Mouse (Mus musculus) embryonic facial prominence, embryonic 12.5 days (tissue): ENCODE data around the gene Gpr157. TPM values are rescaled to one million over a fixed set of nuclear protein-coding genes. Genes with fewer than 3 reads are reported as not detected.

ENCODE experiments used
- ATAC-seq: fragments of 200-750 bp; cut with Nextera tagmentation; 2 replicates; pipeline ENCODE4 v1.8.0; 2017; ENCODE audit not compliant: insufficient number of reproducible peaks, insufficient read depth, low FRiP score, low TSS enrichment
- H3K27ac ChIP-seq: fragments of 300-500 bp; sonication (generic); 2 replicates; pipeline ENCODE4 v1.5.1; 2016; ENCODE audit warnings: mild to moderate bottlenecking
- H3K27me3 ChIP-seq: fragments of 300-500 bp; sonication (generic); 2 replicates; pipeline ENCODE4 v1.6.1; 2016; ENCODE audit warnings: mild to moderate bottlenecking, moderate library complexity
- H3K36me3 ChIP-seq: fragments of 300-500 bp; sonication (generic); 2 replicates; pipeline ENCODE4 v1.6.1; 2016; ENCODE audit warnings: mild to moderate bottlenecking
- H3K4me1 ChIP-seq: fragments of 300-500 bp; sonication (generic); 2 replicates; pipeline ENCODE4 v1.6.1; 2016
- H3K4me2 ChIP-seq: fragments of 300-500 bp; sonication (generic); replicated peaks from 2 replicates; pipeline ENCODE4 v1.6.1; 2016; ENCODE audit warnings: mild to moderate bottlenecking, moderate library complexity
- H3K4me3 ChIP-seq: fragments of 300-500 bp; sonication (generic); 2 replicates; pipeline ENCODE4 v1.5.1; 2016; ENCODE audit warnings: mild to moderate bottlenecking
- H3K9ac ChIP-seq: fragments of 300-500 bp; sonication (generic); 2 replicates; pipeline ENCODE4 v1.6.1; 2016; ENCODE audit warnings: mild to moderate bottlenecking, moderate library complexity
- H3K9me3 ChIP-seq: fragments of 300-500 bp; sonication (generic); 2 replicates; pipeline ENCODE4 v1.6.1; 2016; ENCODE audit warnings: mild to moderate bottlenecking, moderate library complexity
- WGBS: fragments of 180-500 bp; shearing (Covaris S2); methylation state at CpG from one replicate; pipeline ENCODE4 v1.1.7; 2016; 5-methylcytosine and 5-hydroxymethylcytosine counted together
- polyA plus RNA-seq: library from polyadenylated mRNA; unstranded; fragments of >200 nt; fragmentation: Nextera tagmentation; extraction: Ambion mirVana; gene quantifications from 2 replicates; pipeline ENCODE4 v1.2.1, GENCODE M21; 2016

Gene Gpr157
- polyA plus RNA-seq, 1 experiment from 2014 or later: 1.1 TPM

- Histone ChIP-seq H3K9me3 (no peaks in the 10 kb centered on the region), H3K36me3 (no peaks in the 10 kb centered on the region), H3K9ac (no peak overlapping the region), H3K4me1 (peaks cover 10% of the 10 kb centered on the region; the same call in 1 of the 2 replicates), H3K4me2 (no peak overlapping the region), H3K27ac (no peak overlapping the region), H3K27me3 (no peaks in the 10 kb centered on the region), H3K4me3 (no peak overlapping the region)
- no peak for ATAC-seq
- WGBS: 21% methylated on average over 8 of the region's 8 CpGs
These were observed 14.1 kb upstream of the Gpr157 start for GRCm38 (mm10) chr4:150073102-150073473.

GRCm38 (mm10) chr4:150075350-150075749 lies 11.8 kb upstream of the Gpr157 start:
- Histone ChIP-seq H3K4me2 (no peak overlapping the region), H3K27ac (no peak overlapping the region), H3K4me1 (peaks cover 6% of the 10 kb centered on the region; the same call in 1 of the 2 replicates), H3K9me3 (no peaks in the 10 kb centered on the region), H3K27me3 (0 out of 2 replicates have a peak, but pooled peaks cover 3% of the 10 kb centered on the region), H3K9ac (no peak overlapping the region), H3K36me3 (no peaks in the 10 kb centered on the region), H3K4me3 (no peak overlapping the region)
- no peak for ATAC-seq
- WGBS: 83% methylated on average over 7 of the region's 7 CpGs

GRCm38 (mm10) chr4:150076147-150076546 lies 11.0 kb upstream of the Gpr157 start:
- Histone ChIP-seq H3K4me3 (no peak overlapping the region), H3K36me3 (no peaks in the 10 kb centered on the region), H3K4me2 (no peak overlapping the region), H3K4me1 (peaks cover 6% of the 10 kb centered on the region; the same call in 1 of the 2 replicates), H3K27me3 (0 out of 2 replicates have a peak, but pooled peaks cover 3% of the 10 kb centered on the region), H3K9me3 (no peaks in the 10 kb centered on the region), H3K27ac (no peak overlapping the region), H3K9ac (no peak overlapping the region)
- WGBS: 38% methylated on average over 18 of the region's 18 CpGs
- ATAC-seq: no peak

GRCm38 (mm10) chr4:150078646-150079045 lies 8.5 kb upstream of the Gpr157 start:
- ATAC-seq: no peak
- H3K9me3 ChIP-seq: no peaks in the 10 kb centered on the region
- H3K4me2 ChIP-seq: no peak overlapping the region
- H3K27ac ChIP-seq: no peak overlapping the region
- H3K36me3 ChIP-seq: no peaks in the 10 kb centered on the region
- H3K27me3 ChIP-seq: 0 out of 2 replicates have a peak, but pooled peaks cover 3% of the 10 kb centered on the region
- no peak overlapping the region for H3K4me3 ChIP-seq
- no peak overlapping the region for H3K9ac ChIP-seq
- 70% methylated on average over 2 of the region's 2 CpGs for WGBS
- H3K4me1 ChIP-seq: peaks cover 6% of the 10 kb centered on the region; the same call in 1 of the 2 replicates

- no peak overlapping the region for H3K4me2 ChIP-seq
- 0 out of 2 replicates have a peak, but pooled peaks cover 3% of the 10 kb centered on the region for H3K27me3 ChIP-seq
- no peaks in the 10 kb centered on the region for H3K36me3 ChIP-seq
- ATAC-seq: no peak
- no peaks in the 10 kb centered on the region for H3K9me3 ChIP-seq
- 74% methylated on average over 7 of the region's 7 CpGs for WGBS
- no peak overlapping the region for H3K9ac ChIP-seq
- no peak overlapping the region for H3K27ac ChIP-seq
- peaks cover 6% of the 10 kb centered on the region; the same call in 1 of the 2 replicates for H3K4me1 ChIP-seq
- H3K4me3 ChIP-seq: no peak overlapping the region
These were observed 7.9 kb upstream of the Gpr157 start for GRCm38 (mm10) chr4:150079244-150079643.

- H3K27me3 ChIP-seq: 0 out of 2 replicates have a peak, but pooled peaks cover 3% of the 10 kb centered on the region
- H3K4me1 ChIP-seq: peaks cover 6% of the 10 kb centered on the region; the same call in 1 of the 2 replicates
- no peak for ATAC-seq
- WGBS: 89% methylated on average over 11 of the region's 11 CpGs
- H3K27ac ChIP-seq: no peak overlapping the region
- no peak overlapping the region for H3K9ac ChIP-seq
- H3K36me3 ChIP-seq: no peaks in the 10 kb centered on the region
- H3K4me2 ChIP-seq: no peak overlapping the region
- no peak overlapping the region for H3K4me3 ChIP-seq
- H3K9me3 ChIP-seq: no peaks in the 10 kb centered on the region
These were observed 6.7 kb upstream of the Gpr157 start for GRCm38 (mm10) chr4:150080330-150080967.

GRCm38 (mm10) chr4:150085366-150085765 lies 1.8 kb upstream of the Gpr157 start:
- Histone ChIP-seq H3K27me3 (peaks cover 10% of the 10 kb centered on the region; the same call in 1 of the 2 replicates), H3K4me2 (no peak overlapping the region), H3K9ac (no peak overlapping the region), H3K9me3 (no peaks in the 10 kb centered on the region), H3K27ac (no peak overlapping the region), H3K4me1 (0 out of 2 replicates have a peak, but pooled peaks cover 3% of the 10 kb centered on the region), H3K36me3 (no peaks in the 10 kb centered on the region), H3K4me3 (no peak overlapping the region)
- WGBS: 74% methylated on average over 4 of the region's 4 CpGs
- no peak for ATAC-seq

GRCm38 (mm10) chr4:150086841-150087160 lies 364 bp upstream of the Gpr157 start:
- Histone ChIP-seq H3K27ac (peak overlapping the region; percentile 30), H3K4me1 (0 out of 2 replicates have a peak, but pooled peaks cover 3% of the 10 kb centered on the region), H3K4me3 (peak overlapping the region; percentile 57), H3K36me3 (no peaks in the 10 kb centered on the region), H3K27me3 (peaks cover 14% of the 10 kb centered on the region; the same call in 1 of the 2 replicates), H3K4me2 (peak overlapping the region; percentile 98), H3K9me3 (no peaks in the 10 kb centered on the region), H3K9ac (0 out of 2 replicates have a peak overlapping the region, but pooled peaks have one; percentile 64)
- ATAC-seq: no peak
- WGBS: 2% methylated on average over 7 of the region's 7 CpGs

GRCm38 (mm10) chr4:150087890-150088530 lies 845 bp downstream of the Gpr157 start:
- no peaks in the 10 kb centered on the region for H3K9me3 ChIP-seq
- H3K4me1 ChIP-seq: 0 out of 2 replicates have a peak, but pooled peaks cover 3% of the 10 kb centered on the region
- H3K36me3 ChIP-seq: no peaks in the 10 kb centered on the region
- H3K27me3 ChIP-seq: peaks cover 14% of the 10 kb centered on the region; the same call in 1 of the 2 replicates
- no peak for ATAC-seq
- H3K9ac ChIP-seq: peak overlapping the region; percentile 64
- peak overlapping the region; percentile 57 for H3K4me3 ChIP-seq
- peak overlapping the region; percentile 98 for H3K4me2 ChIP-seq
- peak overlapping the region; percentile 64; the same call in 1 of the 2 replicates for H3K27ac ChIP-seq
- WGBS: 18% methylated on average over 29 of the region's 29 CpGs

- no peak overlapping the region for H3K4me2 ChIP-seq
- H3K27ac ChIP-seq: no peak overlapping the region
- H3K4me1 ChIP-seq: peaks cover 10% of the 10 kb centered on the region
- no peaks in the 10 kb centered on the region for H3K36me3 ChIP-seq
- 52% methylated on average over 10 of the region's 10 CpGs for WGBS
- peaks cover 14% of the 10 kb centered on the region; the same call in 1 of the 2 replicates for H3K27me3 ChIP-seq
- ATAC-seq: no peak
- H3K9ac ChIP-seq: no peak overlapping the region
- no peaks in the 10 kb centered on the region for H3K9me3 ChIP-seq
- H3K4me3 ChIP-seq: no peak overlapping the region
These were observed 2.0 kb downstream of the Gpr157 start for GRCm38 (mm10) chr4:150089121-150089520.

GRCm38 (mm10) chr4:150091887-150092582 lies 4.9 kb downstream of the Gpr157 start:
- Histone ChIP-seq H3K4me3 (no peak overlapping the region), H3K4me1 (peaks cover 17% of the 10 kb centered on the region), H3K27me3 (peaks cover 14% of the 10 kb centered on the region; the same call in 1 of the 2 replicates), H3K9ac (no peak overlapping the region), H3K4me2 (no peak overlapping the region), H3K36me3 (no peaks in the 10 kb centered on the region), H3K27ac (no peak overlapping the region), H3K9me3 (no peaks in the 10 kb centered on the region)
- ATAC-seq: no peak
- WGBS: 84% methylated on average over 18 of the region's 18 CpGs
